Mouse (Mus musculus) ovary, adult 10 weeks (tissue): ENCODE data around the gene Adat2. TPM values are rescaled to one million over a fixed set of nuclear protein-coding genes. Genes with fewer than 3 reads are reported as not detected.

Experiments used
- polyA plus RNA-seq: library from polyadenylated mRNA; stranded (reverse); fragments of 350-450 nt; fragmentation: Illumina TruSeq; extraction: RNeasy Lipid Tissue Mini Kit (QIAGEN cat#74804); gene quantifications from one replicate; pipeline ENCODE4 v1.2.3, GENCODE M21; 2014

Adat2 gene
- polyA plus RNA-seq, result 4.5 TPM

DNA sequence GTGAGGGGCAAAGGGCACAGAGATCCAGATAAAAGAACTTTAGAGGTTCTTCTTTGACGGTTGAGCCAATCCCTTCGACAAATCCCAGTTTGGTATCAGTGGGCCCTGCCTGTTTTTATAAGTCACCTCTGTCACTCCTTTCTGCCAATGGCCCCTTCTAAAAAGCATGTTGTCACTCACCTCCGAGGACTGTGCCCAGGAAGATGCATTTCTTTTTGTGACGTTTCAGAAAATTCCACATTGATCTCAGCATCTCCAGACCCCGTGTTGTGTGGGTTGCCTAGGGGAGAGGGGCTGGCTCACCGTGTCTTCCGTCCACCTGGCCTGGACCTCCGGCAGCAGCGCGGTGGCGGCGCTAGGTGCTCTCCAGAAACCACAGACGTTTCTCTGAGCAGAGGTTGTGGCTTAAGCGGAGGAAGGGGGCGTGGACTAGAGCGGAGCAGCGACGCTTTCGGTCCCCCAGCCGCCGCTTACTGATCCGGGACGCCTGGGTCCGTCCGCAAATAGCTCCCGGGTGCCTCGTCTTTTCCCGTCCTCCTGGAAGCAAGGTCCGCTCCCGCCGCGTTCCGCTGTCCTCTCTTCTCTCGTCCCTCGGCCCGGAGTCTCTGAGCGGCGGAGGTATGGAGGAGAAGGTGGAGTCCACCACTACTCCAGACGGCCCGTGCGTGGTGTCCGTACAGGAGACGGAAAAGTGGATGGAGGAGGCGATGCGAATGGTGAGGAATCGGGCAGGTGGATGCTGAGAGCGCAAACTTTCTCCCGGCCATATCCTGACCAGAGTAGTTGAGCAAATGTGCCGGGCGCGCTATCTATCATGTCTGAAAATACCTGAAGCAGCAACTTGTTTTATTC lies at the start of gene Adat2, which contains the start of gene Pex3:
Gene Adat2 (plus strand): TSS at position 249 of the 852 bp plus-strand sequence.
Gene Pex3 (minus strand): TSS at position 497 of the 852 bp plus-strand sequence.

Other genes with a start within 250 kb of the Adat2 start
- 79.0 TPM for gene Phactr2, start 78.5 kb upstream of the Adat2 start, polyA plus RNA-seq
- gene Fuca2, start 53.4 kb upstream of the Adat2 start, polyA plus RNA-seq, result 79.3 TPM
- 54.2 TPM for gene Pex3, start 248 bp downstream of the Adat2 start, polyA plus RNA-seq